Mouse (Mus musculus): Measurements from ENCODE around the gene Gdpd5.
"Not testable (repeated sequence)": the region's sequence is repeated elsewhere in the genome, so short reads cannot be mapped to it uniquely, and the experiment has no call there.

Gene Gdpd5

GRCm38 (mm10) chr7:99365069-99365468 is 16.1 kb upstream of the Gdpd5 start:
- intact Hi-C loops (cut with DNase I): loop anchor here (1.0 kb wide), 1 partner anchor 33 kb away; no protein-coding TSS in a partner anchor

DNA sequence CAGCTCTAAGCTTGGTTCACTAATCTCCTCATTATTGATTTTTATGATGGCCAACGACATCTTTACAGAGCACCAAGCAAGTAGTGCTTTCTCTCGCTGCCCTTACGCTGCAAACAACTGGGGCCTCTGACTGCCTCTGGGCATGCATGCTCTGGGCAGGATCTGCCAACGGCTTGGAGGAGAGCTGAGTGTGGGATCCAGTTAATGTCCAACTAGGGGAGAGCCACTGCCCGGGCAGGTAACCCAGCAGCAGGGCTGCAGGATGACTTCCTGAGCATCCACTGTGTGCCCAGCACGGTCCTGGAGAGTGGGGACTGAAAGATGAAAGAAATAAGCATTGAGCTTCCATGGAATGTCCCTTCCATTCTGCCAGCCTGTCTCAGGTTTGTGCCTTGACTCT is 14.5 kb upstream of the Gdpd5 start:
- intact Hi-C loops (cut with DNase I): no loop called here

- intact Hi-C loops (cut with DNase I): not testable (repeated sequence)
Observed at GRCm38 (mm10) chr7:99374325-99374724, 6.9 kb upstream of the Gdpd5 start.

DNA sequence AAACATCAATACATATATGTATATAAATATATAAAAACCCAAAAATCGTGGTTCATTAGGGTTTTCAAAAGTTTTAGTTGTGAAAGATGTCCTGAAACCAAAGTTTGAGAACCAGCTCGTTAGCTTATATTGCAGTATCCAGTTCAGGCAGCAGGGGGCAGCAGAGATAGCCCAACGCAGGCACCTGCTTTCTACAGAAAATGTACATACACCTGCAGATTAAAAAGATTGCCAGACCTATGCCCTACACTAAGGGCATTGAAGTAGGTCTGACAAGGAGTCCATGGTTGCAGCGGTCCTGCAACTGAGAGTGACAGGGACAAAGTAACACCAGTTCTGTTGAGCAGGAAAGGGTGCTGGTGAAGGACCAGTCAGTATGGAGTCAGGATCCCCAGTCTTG is 5.8 kb upstream of the Gdpd5 start:
- intact Hi-C loops (cut with DNase I): no loop called here

GRCm38 (mm10) chr7:99378870-99379269 is 2.3 kb upstream of the Gdpd5 start:
- intact Hi-C loops (cut with DNase I): no loop called here

GRCm38 (mm10) chr7:99380491-99381213 is 562 bp upstream of the Gdpd5 start:
- intact Hi-C loops (cut with DNase I): no loop called here

DNA sequence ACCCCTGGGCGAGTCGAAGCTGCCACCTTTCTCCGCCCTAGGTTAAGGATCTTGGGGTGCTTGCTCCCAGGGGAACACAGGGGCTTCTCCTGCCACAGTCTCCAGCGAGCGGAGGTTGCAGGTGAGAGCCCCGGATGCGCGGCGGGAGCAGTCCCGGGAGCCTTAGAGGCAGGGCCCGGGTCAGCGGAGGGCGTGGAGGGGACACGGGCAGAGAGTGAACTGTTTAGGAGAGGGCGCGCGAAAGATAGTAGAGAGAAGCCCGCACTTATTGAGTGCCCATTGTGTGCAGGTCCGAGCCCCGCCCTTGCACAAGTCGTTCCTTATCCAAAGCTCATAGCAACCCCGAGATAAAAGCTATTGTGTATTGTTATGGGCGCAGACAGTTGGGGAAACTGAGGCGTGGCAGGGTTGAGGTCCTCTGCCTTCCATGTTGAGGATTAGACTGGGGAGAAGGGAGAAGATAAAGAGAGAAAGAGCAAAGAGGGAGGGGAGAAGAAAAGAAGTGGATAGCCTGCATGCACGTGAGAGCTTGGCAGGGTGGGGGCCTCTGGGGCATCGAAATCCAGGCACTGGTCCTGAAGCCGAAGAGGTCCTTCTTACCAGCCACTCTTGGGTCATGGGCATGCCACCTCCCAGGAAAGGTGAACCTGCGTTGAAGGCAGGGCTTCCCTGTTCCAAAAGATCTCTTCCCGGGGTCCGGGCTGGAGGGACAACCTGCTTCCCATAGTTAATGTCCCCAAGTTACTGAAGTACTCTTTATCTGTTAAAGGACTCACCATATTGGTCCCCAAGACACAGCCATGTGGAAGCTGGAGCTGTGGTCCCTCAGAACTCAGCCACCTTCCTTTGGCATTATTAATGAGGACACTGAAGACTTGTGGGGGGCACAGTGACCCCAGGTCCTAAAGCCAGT is 1.1 kb downstream of the Gdpd5 start:
- intact Hi-C loops (cut with DNase I): no loop called here

- intact Hi-C loops (cut with DNase I): no loop called here
Observed at GRCm38 (mm10) chr7:99383246-99383645, 2.0 kb downstream of the Gdpd5 start.

DNA sequence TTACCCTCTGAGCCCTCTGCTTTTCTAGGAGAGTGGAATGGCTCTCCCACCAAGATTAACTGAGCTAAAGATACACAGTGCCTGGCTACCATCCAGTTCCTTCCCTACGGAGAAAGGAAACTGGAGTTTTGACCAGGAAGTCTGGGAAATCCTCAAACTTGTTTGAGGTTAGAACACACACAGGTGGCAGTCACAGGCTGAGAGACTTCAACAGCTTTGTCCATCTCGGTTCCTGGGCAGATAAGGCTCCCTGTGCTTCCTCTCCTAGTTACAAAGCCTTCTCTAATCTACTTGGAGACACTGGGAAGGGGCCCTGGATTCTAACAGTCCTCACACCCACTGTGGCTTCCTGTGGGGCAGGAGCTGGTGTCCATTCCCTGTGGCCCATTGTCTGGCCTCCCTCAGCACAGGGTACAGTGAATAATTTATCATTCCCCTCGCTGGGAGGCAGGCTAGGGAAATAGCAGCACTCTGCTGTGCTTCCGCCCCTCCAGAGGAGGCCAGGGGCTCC is 2.9 kb downstream of the Gdpd5 start:
- intact Hi-C loops (cut with DNase I): no loop called here

- intact Hi-C loops (cut with DNase I): no loop called here
Observed at GRCm38 (mm10) chr7:99386030-99386429, 4.8 kb downstream of the Gdpd5 start.

- intact Hi-C loops (cut with DNase I): no loop called here
Observed at GRCm38 (mm10) chr7:99386811-99387210, 5.6 kb downstream of the Gdpd5 start.

- intact Hi-C loops (cut with DNase I): no loop called here
Observed at GRCm38 (mm10) chr7:99387356-99387755, 6.1 kb downstream of the Gdpd5 start.

DNA sequence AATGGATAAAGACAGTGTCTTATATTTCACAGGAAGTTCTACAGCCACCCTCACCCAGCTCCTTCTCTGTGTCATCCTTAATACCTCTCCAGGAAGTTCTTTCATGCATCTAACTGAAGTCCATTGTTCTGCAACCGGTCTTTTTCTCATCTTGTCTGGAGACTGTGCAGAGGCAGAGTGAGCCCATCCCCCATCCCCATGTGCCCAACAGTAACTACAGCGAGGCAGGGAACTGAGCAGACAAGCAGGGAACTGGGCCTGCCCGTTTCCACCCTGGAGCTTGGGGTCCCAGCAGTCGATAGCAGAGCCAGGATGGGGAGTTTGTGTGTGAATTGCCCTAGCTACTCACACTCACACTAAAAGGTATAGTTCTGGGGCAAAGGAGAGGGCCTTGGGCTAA is 9.3 kb downstream of the Gdpd5 start:
- intact Hi-C loops (cut with DNase I): no loop called here

GRCm38 (mm10) chr7:99392696-99393095 is 11.5 kb downstream of the Gdpd5 start:
- intact Hi-C loops (cut with DNase I): no loop called here

DNA sequence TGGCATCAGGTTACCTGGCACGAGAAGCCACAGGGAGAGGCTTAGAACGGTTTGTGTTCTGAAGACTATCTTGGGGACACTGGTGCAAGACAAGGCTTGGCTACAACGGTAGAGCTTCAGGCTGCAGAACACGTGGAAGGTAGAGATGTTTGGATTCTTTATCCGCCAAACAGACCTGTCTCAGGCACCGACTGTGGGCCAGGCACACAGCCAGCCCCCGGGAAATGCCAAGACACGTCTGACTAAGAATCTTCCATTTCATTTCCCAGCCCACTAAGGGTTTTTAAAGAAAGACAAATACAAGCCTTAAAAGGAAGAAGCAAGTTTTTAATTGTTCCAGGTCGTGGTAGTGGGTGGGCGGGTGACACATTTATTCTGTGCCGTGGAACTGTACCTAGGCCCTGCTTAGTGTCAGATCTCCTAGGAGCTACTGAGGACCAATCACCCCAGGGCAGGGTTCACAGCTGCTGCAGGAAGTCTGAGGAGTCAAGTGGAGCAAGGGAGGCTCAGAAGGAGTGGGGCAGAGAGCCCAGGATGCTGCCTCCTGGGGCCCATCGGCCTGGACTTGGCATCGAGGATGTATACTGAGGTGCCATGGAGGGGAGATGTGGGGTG is 12.6 kb downstream of the Gdpd5 start:
- intact Hi-C loops (cut with DNase I): no loop called here

GRCm38 (mm10) chr7:99395385-99395784 is 14.2 kb downstream of the Gdpd5 start:
- intact Hi-C loops (cut with DNase I): no loop called here

DNA sequence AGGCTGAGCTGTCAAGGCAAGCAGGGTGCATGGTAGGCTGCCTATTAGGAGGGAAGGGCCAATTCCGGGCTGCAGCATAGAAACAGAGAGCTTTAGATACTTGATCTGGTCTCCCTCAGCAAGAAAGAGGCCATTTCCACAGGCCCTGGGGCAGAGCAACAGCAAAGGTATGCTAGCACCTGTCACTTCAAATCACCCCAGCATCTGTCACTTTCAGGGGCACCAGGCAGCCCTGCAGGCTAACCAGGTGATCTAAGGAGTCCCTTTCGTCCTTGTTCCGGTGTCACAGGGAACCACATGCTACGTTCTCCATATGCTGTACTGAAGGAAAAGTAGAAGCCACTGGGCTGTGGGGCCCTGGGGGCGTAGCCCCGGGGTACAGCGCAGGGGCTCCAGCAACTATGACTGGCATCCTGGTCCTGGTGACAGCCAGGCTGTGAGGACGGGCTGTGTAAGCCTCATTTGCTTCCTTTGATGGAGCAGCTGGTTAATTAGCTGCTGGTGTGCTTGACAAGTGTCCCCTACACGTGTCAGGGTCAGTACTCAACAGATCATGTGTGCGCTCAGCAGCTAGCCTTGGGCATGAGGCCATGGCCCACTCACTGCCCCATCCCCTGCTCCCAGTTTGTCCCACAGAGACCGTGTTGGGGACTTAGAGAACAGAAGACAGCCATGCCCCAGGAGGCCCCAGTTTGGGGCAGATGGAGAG is 14.8 kb downstream of the Gdpd5 start:
- intact Hi-C loops (cut with DNase I): no loop called here

- intact Hi-C loops (cut with DNase I): no loop called here
Observed at GRCm38 (mm10) chr7:99396994-99397659, 15.9 kb downstream of the Gdpd5 start.

DNA sequence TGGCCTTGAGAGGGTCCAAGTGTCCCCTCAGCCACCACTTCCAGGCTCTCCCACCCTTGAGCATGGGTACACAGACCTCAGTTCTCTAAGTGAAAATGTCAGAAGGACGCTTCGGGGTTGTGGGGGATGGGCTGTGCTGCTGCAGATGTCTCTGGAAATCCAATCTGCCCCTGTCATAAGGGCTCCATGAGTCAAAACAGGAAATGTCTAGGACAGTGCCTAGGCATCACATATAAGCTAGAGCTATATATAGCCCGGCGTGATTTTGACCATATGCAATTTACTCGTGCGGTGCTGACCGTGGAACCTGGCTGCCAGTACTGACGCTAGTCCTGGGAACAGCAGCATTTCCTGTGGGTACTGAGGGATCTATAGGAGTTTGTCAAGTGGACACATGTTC is 20.2 kb downstream of the Gdpd5 start:
- intact Hi-C loops (cut with DNase I): no loop called here

GRCm38 (mm10) chr7:99402477-99402876 is 21.3 kb downstream of the Gdpd5 start:
- intact Hi-C loops (cut with DNase I): no loop called here

DNA sequence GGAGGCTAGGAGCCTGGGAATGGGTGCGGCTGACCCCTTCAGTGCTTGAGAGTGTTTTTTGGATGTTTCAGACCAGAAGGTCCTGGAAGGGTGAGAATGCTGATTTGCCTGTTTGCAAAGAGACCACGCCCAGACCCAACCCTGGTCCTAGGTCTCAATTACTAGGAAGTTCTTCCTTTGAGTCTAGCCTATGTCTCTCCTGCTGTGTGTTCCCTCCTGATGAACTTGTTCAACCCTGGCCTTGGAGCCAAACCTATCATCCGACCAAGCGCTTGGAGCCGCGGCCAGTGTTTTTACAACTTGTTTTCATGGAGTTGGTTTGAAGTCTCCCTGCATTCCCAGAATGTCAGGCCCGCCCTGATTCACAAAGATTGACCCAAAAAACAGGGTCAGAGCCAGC is 22.0 kb downstream of the Gdpd5 start:
- intact Hi-C loops (cut with DNase I): no loop called here
